Mouse (Mus musculus) lung, embryonic 14.5 days (tissue): ENCODE results near the gene Gm9048. TPM values are rescaled to one million over a fixed set of nuclear protein-coding genes. Genes with fewer than 3 reads are reported as not detected.
"Not testable (repeated sequence)": the region's sequence is repeated elsewhere in the genome, so short reads cannot be mapped to it uniquely, and the experiment has no call there.

ENCODE experiments used
- ATAC-seq: fragments of 200-750 bp; cut with Nextera tagmentation; 2 replicates; pipeline ENCODE4 v1.8.0; 2017; ENCODE audit warnings: mild to moderate bottlenecking, moderate TSS enrichment, moderate library complexity; ENCODE audit not compliant: insufficient read depth
- DNase-seq: peaks from one replicate; pipeline ENCODE4 v3.0.0-alpha.2; 2015
- H3K27ac ChIP-seq: fragments of 300-500 bp; sonication (generic); 2 replicates; pipeline ENCODE4 v1.5.1; 2014; ENCODE audit warnings: low read depth, mild to moderate bottlenecking, moderate library complexity
- H3K27me3 ChIP-seq: fragments of 300-500 bp; sonication (generic); 2 replicates; pipeline ENCODE4 v1.6.1; 2014; ENCODE audit warnings: low read length, control low read depth; ENCODE audit not compliant: insufficient read depth
- H3K36me3 ChIP-seq: fragments of 300-500 bp; sonication (generic); 2 replicates; pipeline ENCODE4 v1.6.1; 2014; ENCODE audit warnings: control low read depth; ENCODE audit not compliant: insufficient read depth
- H3K4me1 ChIP-seq: fragments of 300-500 bp; sonication (generic); 2 replicates; pipeline ENCODE4 v1.6.1; 2014; ENCODE audit warnings: antibody characterized with exemption, control low read depth; ENCODE audit not compliant: insufficient read depth
- H3K4me2 ChIP-seq: fragments of 300-500 bp; sonication (generic); 2 replicates; pipeline ENCODE4 v1.6.1; 2014; ENCODE audit warnings: mild to moderate bottlenecking
- H3K4me3 ChIP-seq: fragments of 300-500 bp; sonication (generic); 2 replicates; pipeline ENCODE4 v1.5.1; 2014; ENCODE audit warnings: low read depth, low read length
- H3K9ac ChIP-seq: fragments of 300-500 bp; sonication (generic); 2 replicates; pipeline ENCODE4 v1.6.1; 2014
- H3K9me3 ChIP-seq: fragments of 300-500 bp; sonication (generic); 2 replicates; pipeline ENCODE4 v1.6.1; 2016; ENCODE audit warnings: low read depth, low read length, control low read depth
- CTCF ChIP-seq: IDR thresholded peaks from 2 replicates; pipeline ENCODE4 v1.5.1; 2016; ENCODE audit warnings: antibody characterized with exemption, low read depth
- WGBS: fragments of 180-500 bp; shearing (Covaris S2); extraction: QIAGEN DNeasy Blood & Tissue Kit; methylation state at CpG from one replicate; pipeline ENCODE4 v1.1.7; 2014; 5-methylcytosine and 5-hydroxymethylcytosine counted together
- polyA plus RNA-seq: library from polyadenylated mRNA; unstranded; fragments of >200 nt; fragmentation: Nextera tagmentation; extraction: Ambion mirVana; gene quantifications from 2 replicates; pipeline ENCODE4 v1.2.1, GENCODE M21; 2014

Gene Gm9048
- polyA plus RNA-seq, 1 experiment from 2014 or later, result not detected

GRCm38 (mm10) chr10:118319024-118319423, 29.5 kb downstream of the Gm9048 start:
- TF ChIP-seq CTCF, result no peak
- ATAC-seq, result no peak
- 79% methylated on average over 8 of the region's 8 CpGs for WGBS
- Histone ChIP-seq H3K4me1 (no peaks in the 10 kb centered on the region), H3K9me3 (no peaks in the 10 kb centered on the region), H3K27me3 (no peaks in the 10 kb centered on the region), H3K36me3 (no peaks in the 10 kb centered on the region), H3K4me3 (no peak overlapping the region), H3K4me2 (no peak overlapping the region), H3K27ac (no peak overlapping the region), H3K9ac (no peak overlapping the region)
- no peak for DNase-seq

- H3K27me3 ChIP-seq, H3K9ac ChIP-seq, DNase-seq, H3K9me3 ChIP-seq, H3K36me3 ChIP-seq, H3K4me3 ChIP-seq, H3K4me1 ChIP-seq, H3K4me2 ChIP-seq, H3K27ac ChIP-seq: not testable (repeated sequence)
- WGBS, result 37% methylated on average over 2 of the region's 2 CpGs
- ATAC-seq, result peak; percentile 31; the same call in 1 of the 2 replicates
Measured at GRCm38 (mm10) chr10:118302133-118302532, 46.3 kb downstream of the Gm9048 start.

Other genes with a start within 250 kb of the Gm9048 start
- gene Mdm1, start 206.9 kb downstream of the Gm9048 start, polyA plus RNA-seq, result 38.0 and 40.3 TPM in 2 replicates
- not detected in 2 replicates for gene Il22, start 143.7 kb downstream of the Gm9048 start, polyA plus RNA-seq
- gene Gm32717, start 107.9 kb downstream of the Gm9048 start, polyA plus RNA-seq, result not detected in 2 replicates
- gene Gm32802, start 90.0 kb downstream of the Gm9048 start, polyA plus RNA-seq, result not detected in 2 replicates
- not detected in 2 replicates for gene Iltifb, start 53.6 kb downstream of the Gm9048 start, polyA plus RNA-seq
- gene Gm9040, start 21.7 kb downstream of the Gm9048 start, polyA plus RNA-seq, result not detected in 2 replicates
- not detected in 2 replicates for gene Gm9044, start 16.3 kb downstream of the Gm9048 start, polyA plus RNA-seq
- not detected in 2 replicates for gene Gm9045, start 10.8 kb downstream of the Gm9048 start, polyA plus RNA-seq
- gene Gm9046, start 5.4 kb downstream of the Gm9048 start, polyA plus RNA-seq, result not detected in 2 replicates
- not detected in 2 replicates for gene Gm9049, start 5.4 kb upstream of the Gm9048 start, polyA plus RNA-seq
- gene Ifng, start 92.4 kb upstream of the Gm9048 start, polyA plus RNA-seq, result not detected in 2 replicates